Mouse (Mus musculus) embryonic facial prominence, embryonic 14.5 days (tissue): ENCODE results near the gene Trpm7. TPM values are rescaled to one million over a fixed set of nuclear protein-coding genes. Genes with fewer than 3 reads are reported as not detected.

Source experiments
- ATAC-seq: fragments of 200-750 bp; cut with Nextera tagmentation; 2 replicates; pipeline ENCODE4 v1.8.0; 2017; ENCODE audit warnings: low read depth, moderate number of reproducible peaks, moderate TSS enrichment
- DNase-seq: peaks from one replicate; pipeline ENCODE4 v3.0.0-alpha.2; 2015; ENCODE audit warnings: low spot score
- H3K27ac ChIP-seq: fragments of 300-500 bp; sonication (generic); replicated peaks from 2 replicates; pipeline ENCODE4 v1.5.1; 2014; ENCODE audit warnings: low read depth, mild to moderate bottlenecking, low read length, moderate library complexity
- H3K27me3 ChIP-seq: fragments of 300-500 bp; sonication (generic); replicated peaks from 2 replicates; pipeline ENCODE4 v1.6.1; 2014; ENCODE audit warnings: low read length; ENCODE audit not compliant: control insufficient read depth, insufficient read depth
- H3K36me3 ChIP-seq: fragments of 300-500 bp; sonication (generic); 2 replicates; pipeline ENCODE4 v1.6.1; 2014; ENCODE audit warnings: low read length, mixed read lengths; ENCODE audit not compliant: control insufficient read depth, insufficient read depth
- H3K4me1 ChIP-seq: fragments of 300-500 bp; sonication (generic); 2 replicates; pipeline ENCODE4 v1.6.1; 2014; ENCODE audit warnings: antibody characterized with exemption, low read length; ENCODE audit not compliant: control insufficient read depth, insufficient read depth
- H3K4me2 ChIP-seq: fragments of 300-500 bp; sonication (generic); 2 replicates; pipeline ENCODE4 v1.6.1; 2014; ENCODE audit warnings: low read depth, mild to moderate bottlenecking, low read length, moderate library complexity, mixed read lengths
- H3K4me3 ChIP-seq: fragments of 300-500 bp; sonication (generic); 2 replicates; pipeline ENCODE4 v1.5.1; 2014; ENCODE audit warnings: low read depth, mild to moderate bottlenecking, low read length
- H3K9ac ChIP-seq: fragments of 300-500 bp; sonication (generic); 2 replicates; pipeline ENCODE4 v1.6.1; 2014; ENCODE audit warnings: low read depth, mild to moderate bottlenecking, low read length, moderate library complexity, mixed read lengths
- H3K9me3 ChIP-seq: fragments of 300-500 bp; sonication (generic); 2 replicates; pipeline ENCODE4 v1.6.1; 2016; ENCODE audit warnings: low read length; ENCODE audit not compliant: control insufficient read depth
- WGBS: fragments of 180-500 bp; shearing (Covaris S2); extraction: QIAGEN DNeasy Blood & Tissue Kit; methylation state at CpG from one replicate; pipeline ENCODE4 v1.1.7; 2014; 5-methylcytosine and 5-hydroxymethylcytosine counted together
- polyA plus RNA-seq: library from polyadenylated mRNA; unstranded; fragments of >200 nt; fragmentation: Nextera tagmentation; extraction: Ambion mirVana; gene quantifications from 2 replicates; pipeline ENCODE4 v1.2.1, GENCODE M21; 2014

The Trpm7 gene
- polyA plus RNA-seq, 1 experiment from 2014 or later: 38.2 TPM

DNA sequence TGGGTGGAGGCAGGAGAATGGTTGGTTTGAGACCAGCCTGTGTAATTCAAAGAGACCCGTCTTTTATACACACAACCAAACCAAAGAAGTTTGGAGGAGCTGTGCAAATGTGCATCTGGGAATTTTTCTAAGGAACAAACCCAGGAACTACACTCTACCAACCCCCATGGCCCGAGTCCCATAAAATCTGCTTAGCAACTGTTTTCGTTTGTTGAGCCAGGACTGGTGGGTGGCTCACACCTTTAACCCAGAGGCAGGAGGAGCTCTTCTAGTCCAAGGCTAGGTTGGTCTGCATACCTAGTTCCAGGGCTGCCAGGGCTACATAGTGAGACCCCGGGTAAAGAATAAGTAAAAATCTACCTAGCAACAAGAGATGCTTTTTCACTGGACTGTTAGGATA lies 100.1 kb downstream of the Trpm7 start:
- Histone ChIP-seq H3K4me2 (no peak overlapping the region), H3K27me3 (no peaks in the 10 kb centered on the region), H3K9me3 (no peaks in the 10 kb centered on the region), H3K9ac (no peak overlapping the region), H3K4me1 (no peaks in the 10 kb centered on the region), H3K4me3 (no peak overlapping the region), H3K36me3 (no peaks in the 10 kb centered on the region), H3K27ac (no peak overlapping the region)
- ATAC-seq (no peak), DNase-seq (no peak)
- WGBS: 77% methylated on average over 4 of the region's 4 CpGs

- Histone ChIP-seq H3K27me3 (no peaks in the 10 kb centered on the region), H3K36me3 (no peaks in the 10 kb centered on the region), H3K9ac (no peak overlapping the region), H3K4me1 (no peaks in the 10 kb centered on the region), H3K9me3 (no peaks in the 10 kb centered on the region), H3K27ac (no peak overlapping the region), H3K4me2 (no peak overlapping the region), H3K4me3 (no peak overlapping the region)
- DNase-seq (no peak), ATAC-seq (no peak)
- 89% methylated on average over 5 of the region's 5 CpGs for WGBS
Observed at GRCm38 (mm10) chr2:126772217-126772616, 103.8 kb downstream of the Trpm7 start.

DNA sequence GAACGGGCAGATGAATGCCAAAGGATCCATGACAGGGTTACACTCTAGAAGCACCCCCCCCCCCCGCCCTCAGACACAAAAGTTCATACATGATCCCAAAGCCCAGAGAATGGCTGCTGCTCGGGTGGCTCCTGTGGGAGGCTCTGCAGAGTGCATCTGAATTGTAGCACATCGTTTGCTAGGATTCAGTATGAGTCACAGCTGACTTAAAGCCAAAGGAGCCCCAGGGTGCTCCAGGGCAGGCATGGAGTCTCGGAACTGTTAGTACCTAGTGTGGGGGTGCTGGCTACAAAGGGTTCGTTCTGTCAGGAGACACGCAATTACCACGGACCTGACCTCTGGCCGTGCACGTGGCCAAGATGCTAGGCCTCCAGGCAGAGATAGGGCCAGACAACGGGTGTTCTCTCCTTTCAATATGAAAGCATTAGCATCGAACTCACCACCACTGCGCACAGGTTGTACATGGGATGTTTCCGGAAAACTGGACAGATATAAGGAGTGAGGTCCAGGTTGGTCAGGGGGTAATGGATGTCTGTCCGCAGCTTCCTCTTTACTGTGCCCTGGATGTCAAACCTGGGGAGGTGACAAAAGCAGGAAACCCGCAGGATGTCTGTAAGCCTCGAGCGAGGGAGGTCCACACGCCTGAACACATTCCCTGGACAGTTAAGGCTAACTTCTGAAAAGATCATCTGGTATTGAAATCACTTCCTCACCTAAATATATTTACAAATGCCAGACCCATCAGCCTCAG lies 106.4 kb downstream of the Trpm7 start:
- Histone ChIP-seq H3K27ac (no peak overlapping the region), H3K4me2 (no peak overlapping the region), H3K9ac (no peak overlapping the region), H3K27me3 (no peaks in the 10 kb centered on the region), H3K4me1 (no peaks in the 10 kb centered on the region), H3K36me3 (no peaks in the 10 kb centered on the region), H3K4me3 (no peak overlapping the region), H3K9me3 (no peaks in the 10 kb centered on the region)
- ATAC-seq (no peak), DNase-seq (peak; percentile 5)
- 59% methylated on average over 19 of the region's 19 CpGs for WGBS

DNA sequence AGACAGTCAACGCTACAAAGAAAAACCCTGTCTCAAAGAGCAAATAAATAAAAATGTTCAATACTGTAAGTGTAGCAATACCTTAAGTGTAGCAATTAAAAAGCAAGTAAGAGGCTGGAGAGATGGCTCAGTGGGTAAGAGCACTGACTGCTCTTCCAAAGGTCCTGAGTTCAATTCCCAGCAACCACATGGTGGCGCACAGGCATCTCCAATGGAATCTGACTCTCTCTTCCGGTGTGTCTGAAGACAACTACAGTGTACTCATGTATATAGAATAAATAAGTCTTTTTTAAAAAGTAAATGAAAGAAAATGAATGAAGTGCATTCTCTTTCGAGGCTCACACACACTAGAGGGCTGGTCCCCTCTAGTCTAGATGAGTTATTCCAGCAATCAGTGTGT lies 107.8 kb downstream of the Trpm7 start:
- Histone ChIP-seq H3K36me3 (0 out of 2 replicates have a peak, but pooled peaks cover 3% of the 10 kb centered on the region), H3K4me1 (no peaks in the 10 kb centered on the region), H3K9ac (no peak overlapping the region), H3K9me3 (no peaks in the 10 kb centered on the region), H3K4me3 (no peak overlapping the region), H3K4me2 (no peak overlapping the region), H3K27ac (no peak overlapping the region), H3K27me3 (no peaks in the 10 kb centered on the region)
- no peak for ATAC-seq
- no peak for DNase-seq
- WGBS: 75% methylated on average over 4 of the region's 4 CpGs

GRCm38 (mm10) chr2:126767599-126767998 lies 108.4 kb downstream of the Trpm7 start:
- Histone ChIP-seq H3K27ac (no peak overlapping the region), H3K27me3 (no peaks in the 10 kb centered on the region), H3K9ac (no peak overlapping the region), H3K4me1 (no peaks in the 10 kb centered on the region), H3K4me2 (no peak overlapping the region), H3K4me3 (no peak overlapping the region), H3K9me3 (no peaks in the 10 kb centered on the region), H3K36me3 (peaks cover 7% of the 10 kb centered on the region; the same call in 1 of the 2 replicates)
- ATAC-seq (no peak), DNase-seq (no peak)
- WGBS: 94% methylated on average over 3 of the region's 3 CpGs

GRCm38 (mm10) chr2:126765867-126766582 lies 110.0 kb downstream of the Trpm7 start:
- Histone ChIP-seq H3K9me3 (no peaks in the 10 kb centered on the region), H3K9ac (no peak overlapping the region), H3K36me3 (peaks cover 22% of the 10 kb centered on the region), H3K27me3 (no peaks in the 10 kb centered on the region), H3K27ac (no peak overlapping the region), H3K4me3 (no peak overlapping the region), H3K4me1 (no peaks in the 10 kb centered on the region), H3K4me2 (no peak overlapping the region)
- peak; percentile 19 for DNase-seq
- 40% methylated on average over 11 of the region's 11 CpGs for WGBS
- ATAC-seq: no peak

DNA sequence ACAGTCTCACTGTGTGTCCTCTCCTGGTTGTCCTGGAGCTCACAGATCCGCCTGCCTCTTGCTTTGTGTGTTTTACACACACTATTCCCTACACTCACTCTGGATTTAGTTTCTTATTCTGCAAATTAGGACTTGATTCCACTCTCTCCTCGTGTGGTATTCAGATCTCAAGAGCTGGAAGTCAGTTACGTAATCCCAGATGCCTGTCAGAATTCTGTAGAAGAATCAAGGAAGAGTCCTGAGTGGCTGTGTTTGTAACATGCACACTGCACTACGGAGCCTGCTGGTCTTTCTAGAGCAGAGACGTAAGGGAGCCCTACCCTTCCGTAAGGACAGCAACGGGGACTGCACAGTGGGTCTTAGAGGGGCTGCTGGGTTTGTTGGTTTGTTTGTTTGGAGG lies 116.7 kb downstream of the Trpm7 start:
- no peak overlapping the region for H3K4me3 ChIP-seq
- ATAC-seq (no peak), DNase-seq (no peak)
- no peak overlapping the region for H3K27ac ChIP-seq
- H3K36me3 ChIP-seq: peaks cover 89% of the 10 kb centered on the region
- no peak overlapping the region for H3K4me2 ChIP-seq
- H3K9me3 ChIP-seq: no peaks in the 10 kb centered on the region
- no peaks in the 10 kb centered on the region for H3K4me1 ChIP-seq
- H3K9ac ChIP-seq: no peak overlapping the region
- H3K27me3 ChIP-seq: no peaks in the 10 kb centered on the region
- WGBS: 97% methylated on average over 7 of the region's 7 CpGs

- 95% methylated on average over 6 of the region's 6 CpGs for WGBS
Observed at GRCm38 (mm10) chr2:126755664-126756063, 120.4 kb downstream of the Trpm7 start.

More at GRCm38 (mm10) chr2:126755664-126756063, 120.4 kb downstream of the Trpm7 start:
- peaks cover 94% of the 10 kb centered on the region for H3K36me3 ChIP-seq
- H3K27ac ChIP-seq: no peak overlapping the region
- DNase-seq (no peak), ATAC-seq (no peak)
- H3K4me1 ChIP-seq: no peaks in the 10 kb centered on the region
- no peak overlapping the region for H3K9ac ChIP-seq
- no peak overlapping the region for H3K4me2 ChIP-seq
- no peaks in the 10 kb centered on the region for H3K9me3 ChIP-seq
- no peaks in the 10 kb centered on the region for H3K27me3 ChIP-seq
- no peak overlapping the region for H3K4me3 ChIP-seq
